Mouse (Mus musculus) forelimb bud, embryonic 11.5 days (tissue): ENCODE results near the gene Sec14l1.

ENCODE experiments used
- DNase-seq: peaks from one replicate; pipeline ENCODE4 v3.0.0-alpha.2; 2012; ENCODE audit warnings: low read depth, low spot score

Gene Sec14l1

DNA sequence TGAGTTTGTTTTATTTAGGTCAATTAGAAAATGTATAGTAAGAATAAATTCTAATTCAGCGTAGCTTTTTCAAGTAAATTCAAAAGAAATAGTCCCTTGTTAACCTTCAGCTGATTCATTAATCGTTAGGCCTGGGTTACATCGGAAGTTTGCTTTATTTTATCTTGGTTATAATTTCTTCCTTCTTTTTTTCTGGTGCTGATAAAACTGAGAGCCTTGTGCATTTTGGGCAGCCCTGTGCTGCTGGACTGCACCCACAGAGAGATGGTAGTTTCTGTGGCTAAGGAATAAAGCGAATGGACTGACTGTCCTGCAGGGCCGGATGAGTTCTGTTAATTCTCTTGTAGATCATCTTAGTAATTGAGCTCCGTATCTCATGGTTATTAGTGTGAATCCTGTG lies 37.6 kb downstream of the Sec14l1 start:
- DNase-seq: no peak

GRCm38 (mm10) chr11:117153553-117153952 lies 38.6 kb downstream of the Sec14l1 start:
- DNase-seq: no peak

DNA sequence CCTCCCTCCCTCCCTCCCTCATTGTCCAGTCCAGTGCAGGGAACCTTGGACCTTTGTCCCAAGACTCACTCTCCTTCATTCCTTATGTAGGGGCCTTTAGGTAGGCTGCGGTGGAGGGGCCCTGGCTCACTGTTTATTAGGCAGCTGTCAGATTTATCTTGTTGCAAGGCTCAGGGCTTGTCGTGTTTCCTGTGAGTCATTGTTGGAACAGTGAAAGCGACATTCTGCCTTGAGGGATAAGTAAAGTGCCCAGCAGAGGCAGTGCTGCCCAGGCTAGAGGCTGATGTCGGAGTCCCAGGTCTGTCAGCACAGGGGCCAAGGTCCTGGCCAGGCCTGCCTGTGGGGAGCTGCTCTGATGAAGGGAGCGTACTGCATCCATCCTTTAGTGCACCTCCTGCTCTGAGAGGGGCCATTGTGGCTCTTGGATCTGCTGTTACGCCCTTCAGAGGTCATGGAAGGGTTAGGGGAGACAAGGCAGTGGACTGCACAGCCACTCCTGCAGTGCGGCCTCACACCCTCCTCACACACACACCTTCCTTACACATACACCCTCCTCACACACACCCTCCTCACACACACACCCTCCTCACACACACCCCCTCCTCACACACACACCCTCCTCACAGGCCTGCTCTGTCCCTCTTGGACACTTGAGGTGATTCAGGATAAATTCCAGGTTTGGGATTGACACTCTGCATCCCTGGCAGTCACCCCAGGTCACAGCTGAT lies 39.3 kb downstream of the Sec14l1 start:
- DNase-seq: no peak

GRCm38 (mm10) chr11:117156725-117157124 lies 41.8 kb downstream of the Sec14l1 start:
- peak; percentile 74 for DNase-seq

DNA sequence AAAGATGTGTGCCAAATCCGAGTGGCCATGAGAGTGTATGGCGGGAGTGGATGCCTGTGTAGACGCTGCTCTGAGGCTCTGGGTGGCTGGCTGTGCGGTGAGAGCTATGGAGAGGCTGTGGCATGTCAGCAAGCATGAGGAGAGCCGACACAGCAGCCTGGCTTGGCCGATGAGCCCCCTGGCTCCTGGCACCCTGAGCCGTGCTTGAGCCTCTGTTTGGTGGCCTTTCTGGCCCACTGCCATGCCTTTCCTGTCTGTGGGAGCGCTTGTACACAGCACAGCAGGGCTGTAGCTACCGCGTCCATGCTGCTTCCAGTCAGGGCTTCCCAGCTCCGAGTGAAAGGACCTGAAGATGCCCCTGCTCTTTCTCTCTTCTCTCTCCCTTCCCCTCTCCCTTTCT lies 43.4 kb downstream of the Sec14l1 start:
- DNase-seq: no peak

GRCm38 (mm10) chr11:117159257-117159945 lies 44.4 kb downstream of the Sec14l1 start:
- no peak for DNase-seq

- no peak for DNase-seq
These were observed 45.0 kb downstream of the Sec14l1 start for GRCm38 (mm10) chr11:117159946-117160307.

- DNase-seq: no peak
These were observed 45.8 kb downstream of the Sec14l1 start for GRCm38 (mm10) chr11:117160791-117161190.

DNA sequence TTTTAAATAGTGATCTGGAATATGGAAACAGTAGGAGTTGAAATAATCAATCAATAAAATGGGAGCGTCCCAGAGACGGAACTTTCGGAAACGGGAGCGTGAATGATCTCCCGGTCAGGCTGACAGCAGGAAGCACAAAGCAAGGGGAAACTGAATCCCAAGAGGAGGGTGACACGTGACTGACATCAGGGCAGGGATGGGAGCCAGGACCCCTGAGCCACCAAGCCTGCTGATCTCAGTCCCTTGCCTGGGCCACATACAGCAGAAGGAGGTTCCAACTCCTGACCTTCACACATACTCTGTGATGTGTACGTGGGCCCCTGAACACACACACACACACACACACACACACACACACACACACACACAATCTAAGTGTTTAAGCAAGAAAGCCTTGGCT lies 46.6 kb downstream of the Sec14l1 start:
- DNase-seq: no peak

DNA sequence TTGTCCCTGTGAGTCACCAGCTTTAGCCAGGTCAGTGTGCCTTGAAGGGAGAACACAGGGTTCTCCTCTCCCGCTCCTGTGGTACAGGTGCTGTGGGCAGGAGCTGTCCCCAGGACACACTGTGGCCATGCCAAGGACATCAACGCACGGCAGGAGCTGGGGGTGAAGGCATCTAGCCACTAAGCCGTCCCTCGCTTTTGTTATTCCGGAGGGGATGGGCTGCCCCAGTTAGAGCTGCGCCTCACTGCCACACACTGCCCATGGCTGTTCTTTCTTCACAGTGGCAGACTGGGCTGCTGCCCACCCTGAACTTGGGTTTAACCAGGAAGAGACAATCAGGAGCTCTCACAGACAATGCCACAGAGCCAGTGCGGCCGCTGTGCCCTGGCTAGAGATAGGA lies 48.1 kb downstream of the Sec14l1 start:
- no peak for DNase-seq

DNA sequence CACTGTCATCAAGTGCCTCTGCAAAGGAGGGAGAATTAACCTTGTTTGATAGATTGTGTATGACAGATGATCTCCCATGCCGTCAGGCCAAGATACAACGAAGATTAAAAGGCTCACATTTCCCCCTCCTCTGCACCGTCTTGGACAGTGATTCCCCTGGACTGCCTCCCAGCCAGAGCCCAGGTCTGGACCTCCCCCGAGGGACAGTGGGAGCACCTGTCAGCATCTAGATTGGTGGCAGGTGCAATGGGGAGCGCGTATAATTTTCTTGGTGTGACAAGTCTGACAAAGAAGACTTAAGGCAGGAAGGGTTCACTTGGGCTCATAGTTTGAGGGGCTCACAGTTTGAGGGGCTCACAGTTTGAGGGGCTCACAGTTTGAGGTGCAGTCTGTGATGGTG lies 48.8 kb downstream of the Sec14l1 start:
- DNase-seq: no peak

GRCm38 (mm10) chr11:117168278-117169087 lies 53.5 kb downstream of the Sec14l1 start:
- DNase-seq: no peak

DNA sequence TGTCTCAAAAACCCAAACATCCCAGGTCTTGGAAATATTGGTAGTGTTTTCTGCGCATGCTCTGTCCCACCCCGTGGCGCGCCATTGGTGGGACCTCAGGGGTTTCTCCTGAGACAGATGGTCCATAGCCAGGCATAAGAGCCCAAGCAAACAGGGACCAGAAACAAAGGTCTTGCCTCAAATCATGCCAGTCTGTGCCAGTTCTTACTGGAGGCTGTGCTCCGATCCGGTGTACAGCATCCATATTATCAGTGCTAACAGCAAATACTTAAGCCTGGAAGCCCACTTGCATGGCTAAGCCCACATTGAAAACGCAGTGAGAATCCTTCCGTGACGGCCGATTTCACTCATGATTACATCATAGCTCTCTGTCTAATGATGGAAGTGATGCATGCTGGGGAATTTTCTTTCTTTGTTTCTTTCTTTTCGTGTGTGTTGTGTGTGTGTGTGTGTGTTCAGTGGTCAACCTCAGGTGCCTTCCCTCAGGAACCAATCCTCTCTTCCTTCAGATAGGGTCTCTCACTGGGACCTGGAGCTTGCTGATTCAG lies 54.2 kb downstream of the Sec14l1 start:
- DNase-seq: no peak

GRCm38 (mm10) chr11:117169801-117170565 lies 55.0 kb downstream of the Sec14l1 start:
- DNase-seq: no peak

DNA sequence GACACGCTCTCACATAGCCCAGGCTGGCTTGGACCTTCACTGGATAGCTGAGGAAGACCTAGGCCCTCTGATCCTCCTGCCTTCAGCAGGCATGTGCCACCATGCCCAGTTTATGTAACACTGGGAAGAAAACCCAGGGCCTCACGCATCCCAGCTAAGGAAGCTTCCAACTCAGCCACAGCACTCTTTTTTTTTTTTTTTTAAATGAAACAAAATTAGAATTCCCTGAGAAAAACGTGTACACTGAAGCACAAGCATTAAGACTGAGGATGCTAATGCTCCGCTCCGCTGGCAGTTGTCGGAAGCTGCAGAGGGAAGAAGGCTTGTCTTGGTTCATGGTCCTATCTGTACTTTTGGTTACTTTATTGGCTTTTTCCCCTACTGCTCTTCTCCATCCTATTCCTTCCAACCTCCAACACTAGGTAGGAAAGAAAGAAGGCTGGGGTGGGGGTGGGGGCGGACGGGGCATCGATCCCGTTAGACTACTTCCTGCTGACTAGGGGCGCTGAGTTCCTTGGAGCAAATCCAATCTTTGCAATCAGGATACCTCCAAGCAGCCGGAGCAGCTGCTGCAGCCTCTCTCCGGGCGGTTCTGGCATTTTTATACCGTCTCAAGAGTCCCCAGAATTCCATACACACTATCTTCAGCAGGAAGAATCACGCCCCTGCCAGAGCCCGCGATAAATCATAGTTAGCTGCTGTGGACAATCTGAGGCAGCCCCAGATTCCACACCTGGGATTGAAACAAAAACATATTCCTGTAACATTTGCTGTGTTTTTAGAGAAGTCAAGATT lies 59.3 kb downstream of the Sec14l1 start:
- DNase-seq: no peak

DNA sequence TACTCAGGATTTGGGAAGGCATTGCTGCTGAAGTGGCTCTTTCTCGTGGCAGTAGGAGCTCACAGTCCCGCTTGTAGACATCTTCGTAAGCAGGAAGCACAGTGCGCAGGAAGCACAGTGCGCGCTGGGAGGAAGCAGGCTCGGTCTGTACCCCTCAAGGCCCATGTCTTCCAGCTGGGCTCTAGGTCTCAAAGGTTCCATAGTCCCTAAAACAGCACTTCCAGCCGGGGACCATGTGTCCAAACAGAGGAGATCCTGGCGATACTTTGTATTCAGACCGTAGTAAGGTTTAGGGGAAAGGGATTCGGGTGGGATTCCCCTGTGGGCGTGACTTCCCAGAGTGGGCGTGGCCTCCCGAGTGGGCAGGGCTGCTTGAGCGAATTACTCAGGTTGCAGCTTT lies 60.0 kb downstream of the Sec14l1 start:
- no peak for DNase-seq

DNA sequence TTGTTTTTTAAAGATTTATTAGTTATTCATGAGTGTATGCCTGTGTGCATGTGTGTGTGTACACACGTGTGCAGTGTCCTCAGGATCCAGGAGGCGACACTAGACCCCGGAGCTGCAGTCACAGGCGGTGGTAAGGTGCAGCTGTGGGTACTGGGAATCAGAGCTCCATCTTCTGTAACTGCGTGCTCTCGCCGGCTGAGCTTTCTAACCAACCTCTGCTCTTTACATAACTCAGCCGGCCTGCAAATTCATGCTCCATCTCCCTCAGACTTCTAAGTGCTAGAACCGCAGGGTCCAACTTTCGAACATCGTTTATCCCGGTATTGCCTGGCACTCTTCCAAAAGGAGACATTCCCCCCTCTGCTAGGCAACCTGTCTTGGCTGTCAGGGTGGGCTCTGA lies 60.5 kb downstream of the Sec14l1 start:
- DNase-seq: no peak

- peak; percentile 46 for DNase-seq
These were observed 61.3 kb downstream of the Sec14l1 start for GRCm38 (mm10) chr11:117176304-117176703.

GRCm38 (mm10) chr11:117176900-117177299 lies 61.9 kb downstream of the Sec14l1 start:
- no peak for DNase-seq

- DNase-seq: peak; percentile 88
These were observed 62.5 kb downstream of the Sec14l1 start for GRCm38 (mm10) chr11:117177303-117177979.
